Mouse (Mus musculus) hindbrain, embryonic 11.5 days (tissue): Measurements from ENCODE around the gene 4930407I10Rik. TPM values are rescaled to one million over a fixed set of nuclear protein-coding genes. Genes with fewer than 3 reads are reported as not detected.

Experiments
- ATAC-seq: fragments of 200-750 bp; cut with Nextera tagmentation; 2 replicates; pipeline ENCODE4 v1.8.0; 2017; ENCODE audit warnings: mild to moderate bottlenecking, moderate TSS enrichment, moderate library complexity; ENCODE audit not compliant: low FRiP score
- DNase-seq: peaks from one replicate; pipeline ENCODE4 v3.0.0-alpha.2; 2015; ENCODE audit warnings: low spot score
- H3K27ac ChIP-seq: fragments of 300-500 bp; sonication (generic); 2 replicates; pipeline ENCODE4 v1.5.1; 2014; ENCODE audit warnings: mild to moderate bottlenecking, low read depth, low read length
- H3K27me3 ChIP-seq: fragments of 300-500 bp; sonication (generic); 2 replicates; pipeline ENCODE4 v1.6.1; 2014; ENCODE audit warnings: mild to moderate bottlenecking, low read length, moderate library complexity, mixed read lengths; ENCODE audit not compliant: control insufficient read depth, insufficient read depth
- H3K36me3 ChIP-seq: fragments of 300-500 bp; sonication (generic); 2 replicates; pipeline ENCODE4 v1.6.1; 2014; ENCODE audit warnings: mild to moderate bottlenecking, low read length, moderate library complexity, mixed read lengths; ENCODE audit not compliant: control insufficient read depth, insufficient read depth
- H3K4me1 ChIP-seq: fragments of 300-500 bp; sonication (generic); replicated peaks from 2 replicates; pipeline ENCODE4 v1.6.1; 2014; ENCODE audit warnings: low read length, mixed read lengths; ENCODE audit not compliant: control insufficient read depth, insufficient read depth
- H3K4me2 ChIP-seq: fragments of 300-500 bp; sonication (generic); replicated peaks from 2 replicates; pipeline ENCODE4 v1.6.1; 2014; ENCODE audit warnings: mild to moderate bottlenecking, low read depth, low read length
- H3K4me3 ChIP-seq: fragments of 300-500 bp; sonication (generic); 2 replicates; pipeline ENCODE4 v1.5.1; 2014; ENCODE audit warnings: low read depth, low read length
- H3K9ac ChIP-seq: fragments of 300-500 bp; sonication (generic); 2 replicates; pipeline ENCODE4 v1.6.1; 2014; ENCODE audit warnings: low read depth, low read length
- H3K9me3 ChIP-seq: fragments of 300-500 bp; sonication (generic); 2 replicates; pipeline ENCODE4 v1.6.1; 2016; ENCODE audit warnings: low read length; ENCODE audit not compliant: control insufficient read depth
- WGBS: fragments of 180-500 bp; shearing (Covaris S2); extraction: QIAGEN DNeasy Blood & Tissue Kit; methylation state at CpG from one replicate; pipeline ENCODE4 v1.1.7; 2014; 5-methylcytosine and 5-hydroxymethylcytosine counted together
- polyA plus RNA-seq: library from polyadenylated mRNA; unstranded; fragments of >200 nt; fragmentation: Nextera tagmentation; extraction: Ambion mirVana; gene quantifications from 2 replicates; pipeline ENCODE4 v1.2.1, GENCODE M21; 2014

The 4930407I10Rik gene
- polyA plus RNA-seq, 1 experiment from 2014 or later, result 0.08 TPM

GRCm38 (mm10) chr15:82044166-82044784, 14.7 kb upstream of the 4930407I10Rik start:
- Histone ChIP-seq H3K27ac (no peak overlapping the region), H3K4me3 (no peak overlapping the region), H3K4me2 (no peak overlapping the region), H3K27me3 (no peaks in the 10 kb centered on the region), H3K36me3 (0 out of 2 replicates have a peak, but pooled peaks cover 2% of the 10 kb centered on the region), H3K4me1 (peaks cover 6% of the 10 kb centered on the region; the same call in 1 of the 2 replicates), H3K9me3 (no peaks in the 10 kb centered on the region), H3K9ac (no peak overlapping the region)
- 98% methylated on average over 7 of the region's 7 CpGs for WGBS
- ATAC-seq (no peak), DNase-seq (no peak)

- 0 out of 2 replicates have a peak, but pooled peaks cover 2% of the 10 kb centered on the region for H3K36me3 ChIP-seq
- no peak overlapping the region for H3K27ac ChIP-seq
- H3K9ac ChIP-seq, result peak overlapping the region; percentile 83
- H3K9me3 ChIP-seq, result no peaks in the 10 kb centered on the region
- no peaks in the 10 kb centered on the region for H3K27me3 ChIP-seq
- WGBS, result 7% methylated on average over 26 of the region's 26 CpGs
- peak overlapping the region; percentile 84 for H3K4me3 ChIP-seq
- H3K4me2 ChIP-seq, result peak overlapping the region; percentile 84
- DNase-seq (peak; percentile 30), ATAC-seq (no peak)
- peaks cover 6% of the 10 kb centered on the region; the same call in 1 of the 2 replicates for H3K4me1 ChIP-seq
Measured at GRCm38 (mm10) chr15:82046246-82046891, 12.6 kb upstream of the 4930407I10Rik start.

DNA sequence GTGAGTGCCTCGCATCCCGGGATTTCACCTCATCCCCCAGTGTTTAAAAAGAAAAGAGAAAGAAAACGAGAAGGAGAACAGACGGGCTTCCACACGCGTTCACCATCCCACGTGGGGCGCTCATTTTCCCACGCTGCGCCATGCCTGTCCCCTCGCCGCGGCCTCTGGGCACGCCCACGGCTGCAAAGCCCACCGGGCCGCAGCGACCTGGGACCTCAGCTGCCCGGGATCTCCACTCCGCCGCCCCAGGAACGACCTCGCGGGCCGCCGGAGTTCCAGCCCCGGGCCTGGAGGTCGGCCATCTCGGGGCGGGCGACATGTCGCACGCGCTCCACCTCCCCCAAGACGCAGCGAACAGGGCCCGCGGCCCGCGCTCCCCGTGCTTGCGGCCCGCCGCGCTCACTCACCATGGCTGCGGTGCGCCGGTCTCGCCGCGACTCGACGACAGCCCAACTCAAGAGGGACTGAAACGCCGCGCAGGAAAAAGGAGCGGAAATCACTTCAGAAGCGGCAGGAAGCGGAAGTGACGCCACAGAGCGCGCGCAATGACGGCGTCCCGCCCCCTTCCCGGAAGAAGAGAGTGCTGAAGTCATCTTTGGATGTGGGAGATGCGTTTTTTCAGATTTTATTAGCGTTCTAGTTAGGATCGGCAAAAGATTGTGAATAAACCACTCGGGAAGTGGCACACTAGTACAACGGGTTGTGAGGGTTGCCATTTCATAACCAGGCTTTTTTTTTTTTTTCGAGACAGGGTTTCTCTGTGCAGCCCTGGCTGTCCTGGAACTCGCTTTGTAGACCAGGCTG, 11.7 kb upstream of the 4930407I10Rik start, which contains the start of gene Snu13:
Gene Snu13 (minus strand): TSS at position 519 of the 804 bp plus-strand sequence.
- Histone ChIP-seq H3K9me3 (no peaks in the 10 kb centered on the region), H3K4me1 (peaks cover 6% of the 10 kb centered on the region; the same call in 1 of the 2 replicates), H3K9ac (peak within 1 kb of the TSS; percentile 83), H3K27me3 (no peaks in the 10 kb centered on the region), H3K27ac (peak within 1 kb of the TSS; percentile 34; the same call in 1 of the 2 replicates), H3K4me3 (peak within 1 kb of the TSS; percentile 84), H3K4me2 (peak within 1 kb of the TSS; percentile 84), H3K36me3 (0 out of 2 replicates have a peak, but pooled peaks cover 2% of the 10 kb centered on the region)
- ATAC-seq (peak; percentile 82), DNase-seq (peak; percentile 95)
- WGBS, result under 1% methylated on average over 70 of the region's 74 CpGs

DNA sequence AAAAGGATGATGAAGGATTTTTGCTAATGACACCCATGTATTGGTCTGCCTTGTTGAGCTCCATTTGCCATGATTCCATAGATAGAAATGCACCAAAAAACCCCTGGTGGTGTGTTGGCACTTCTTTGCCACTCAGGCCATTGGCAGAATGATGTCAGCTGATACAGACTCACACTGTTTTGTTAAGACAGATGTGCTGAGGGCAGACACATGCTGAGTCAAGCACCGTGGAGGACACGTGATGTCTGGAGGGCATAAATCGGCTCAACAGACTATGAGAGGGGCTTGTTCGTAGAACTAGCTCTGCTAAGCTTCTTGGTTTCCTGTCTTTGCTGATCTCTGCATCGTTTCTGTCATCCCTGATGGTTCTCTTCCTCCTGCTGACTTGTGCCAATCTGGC, 6.4 kb upstream of the 4930407I10Rik start:
- no peak overlapping the region for H3K4me2 ChIP-seq
- H3K4me3 ChIP-seq, result no peak overlapping the region
- H3K9me3 ChIP-seq, result no peaks in the 10 kb centered on the region
- 70% methylated on average over 5 of the region's 5 CpGs for WGBS
- ATAC-seq (no peak), DNase-seq (no peak)
- no peaks in the 10 kb centered on the region for H3K36me3 ChIP-seq
- no peaks in the 10 kb centered on the region for H3K4me1 ChIP-seq
- no peak overlapping the region for H3K27ac ChIP-seq
- no peak overlapping the region for H3K9ac ChIP-seq
- H3K27me3 ChIP-seq, result no peaks in the 10 kb centered on the region

GRCm38 (mm10) chr15:82063909-82064308, 5.0 kb downstream of the 4930407I10Rik start:
- H3K9me3 ChIP-seq, result no peaks in the 10 kb centered on the region
- H3K27me3 ChIP-seq, result peaks cover 3% of the 10 kb centered on the region; the same call in 1 of the 2 replicates
- H3K4me3 ChIP-seq, result no peak overlapping the region
- H3K36me3 ChIP-seq, result no peaks in the 10 kb centered on the region
- whole genome bisulfite sequencing, result 64% methylated on average over 14 of the region's 14 CpGs
- DNase-seq (no peak), ATAC-seq (no peak)
- no peak overlapping the region for H3K27ac ChIP-seq
- no peaks in the 10 kb centered on the region for H3K4me1 ChIP-seq
- H3K4me2 ChIP-seq, result no peak overlapping the region
- H3K9ac ChIP-seq, result no peak overlapping the region

DNA sequence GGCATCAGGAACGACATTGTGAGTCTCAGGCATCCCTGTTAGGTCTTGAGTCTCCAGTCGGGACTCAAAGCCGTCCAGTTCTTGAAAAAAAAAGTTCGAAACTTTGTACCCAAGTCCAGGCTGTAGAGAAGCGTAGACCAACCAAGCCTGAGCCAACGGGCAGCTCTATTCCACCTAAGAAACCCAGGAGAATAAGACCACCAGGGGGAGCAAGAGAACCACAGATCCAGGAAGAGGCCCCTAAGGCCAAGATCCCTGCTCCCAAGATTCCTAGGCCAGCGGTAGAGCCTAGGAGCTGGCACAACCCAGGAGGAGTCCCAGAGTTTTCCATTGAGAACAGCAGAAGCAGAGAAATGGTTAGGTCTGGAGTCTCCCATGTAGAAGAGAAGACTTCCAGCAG, 6.6 kb downstream of the 4930407I10Rik start:
- Histone ChIP-seq H3K4me2 (no peak overlapping the region), H3K4me1 (no peaks in the 10 kb centered on the region), H3K27me3 (peaks cover 14% of the 10 kb centered on the region), H3K4me3 (no peak overlapping the region), H3K9me3 (no peaks in the 10 kb centered on the region), H3K27ac (no peak overlapping the region), H3K36me3 (no peaks in the 10 kb centered on the region), H3K9ac (no peak overlapping the region)
- DNase-seq (peak; percentile 91), ATAC-seq (no peak)
- WGBS, result 21% methylated on average over 7 of the region's 7 CpGs

GRCm38 (mm10) chr15:82069898-82070297, 10.9 kb downstream of the 4930407I10Rik start, which contains the start of gene Mei1:
Gene Mei1 (plus strand): TSS chr15:82069996.
- Histone ChIP-seq H3K27me3 (peaks cover 15% of the 10 kb centered on the region), H3K4me1 (no peaks in the 10 kb centered on the region), H3K36me3 (no peaks in the 10 kb centered on the region), H3K27ac (no peak within 1 kb of the TSS), H3K4me2 (no peak within 1 kb of the TSS), H3K9me3 (no peaks in the 10 kb centered on the region), H3K4me3 (no peak within 1 kb of the TSS), H3K9ac (no peak within 1 kb of the TSS)
- 24% methylated on average over 40 of the region's 40 CpGs for WGBS
- no peak for ATAC-seq
- DNase-seq, result peak; percentile 39

DNA sequence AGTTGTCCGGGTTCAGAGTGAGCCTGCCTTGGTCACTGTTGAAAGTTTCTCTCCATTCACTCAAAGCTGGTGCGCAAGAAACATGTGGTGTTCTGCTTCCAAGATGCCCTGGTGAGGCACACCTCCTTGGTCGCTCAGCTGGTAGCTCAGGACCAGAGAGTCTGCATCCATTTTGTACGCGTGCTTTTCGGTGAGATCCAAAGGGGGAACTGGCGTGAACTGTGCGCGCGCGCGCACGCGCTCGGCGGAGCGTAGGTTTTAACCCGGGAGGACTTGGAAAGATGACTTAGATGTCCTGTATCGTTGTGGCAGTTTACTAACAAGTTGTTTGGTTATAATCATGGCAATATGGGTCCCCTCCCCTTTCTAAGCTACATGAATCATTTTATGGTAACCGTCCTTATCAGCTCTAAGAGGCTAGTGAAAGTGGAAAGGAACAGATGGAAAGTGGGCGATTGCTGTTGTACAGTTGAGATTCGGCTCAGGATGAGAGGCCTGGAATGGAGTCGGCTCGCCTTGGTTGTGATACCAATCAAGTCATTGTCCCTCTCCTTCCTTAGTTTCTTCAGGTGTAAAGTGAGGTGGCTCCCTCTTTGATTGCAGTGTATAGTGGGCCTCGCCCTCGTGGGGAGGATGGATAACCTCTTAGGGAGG, 13.0 kb downstream of the 4930407I10Rik start:
- no peak overlapping the region for H3K4me2 ChIP-seq
- H3K27me3 ChIP-seq, result peaks cover 15% of the 10 kb centered on the region
- H3K4me3 ChIP-seq, result no peak overlapping the region
- no peaks in the 10 kb centered on the region for H3K4me1 ChIP-seq
- H3K9ac ChIP-seq, result no peak overlapping the region
- WGBS, result 89% methylated on average over 26 of the region's 26 CpGs
- H3K9me3 ChIP-seq, result no peaks in the 10 kb centered on the region
- H3K27ac ChIP-seq, result no peak overlapping the region
- DNase-seq (no peak), ATAC-seq (no peak)
- no peaks in the 10 kb centered on the region for H3K36me3 ChIP-seq
